ENCODE assay signal across 8 mouse cellular contexts in the genomic region with DNA sequence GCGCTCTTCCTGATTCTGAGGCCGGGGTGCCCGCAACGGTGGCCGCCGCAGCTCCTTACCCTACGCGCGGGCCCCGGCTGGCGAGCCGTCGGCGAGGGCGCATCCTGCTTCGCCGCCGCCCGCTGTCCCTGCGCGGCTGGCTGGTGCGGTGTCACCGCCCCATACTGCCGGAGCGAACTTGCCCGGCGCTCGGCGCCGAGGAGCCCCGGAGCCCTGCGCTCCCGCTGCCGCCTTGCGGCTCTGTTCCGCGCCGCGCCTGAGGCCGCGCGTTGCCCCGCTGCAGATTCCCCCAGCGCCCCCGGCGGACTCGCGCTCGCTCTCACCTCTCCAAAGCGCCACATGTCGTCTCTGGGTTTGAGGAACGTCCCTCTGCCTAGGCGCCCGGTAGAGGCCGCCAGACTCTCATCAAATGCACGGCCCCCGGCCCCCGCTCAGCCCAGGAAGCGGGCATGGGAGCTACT. TPM values are rescaled to one million over a fixed set of nuclear protein-coding genes. Genes with fewer than 3 reads are reported as not detected.
DNase-seq lines count a peak whose midpoint lies in the region; ATAC-seq lines count a peak whose summit lies in the region.

A gene (minus strand): TSS at position 379 of the 461 bp plus-strand sequence.

- no peaks in the 10 kb centered on the region for H3K36me3 ChIP-seq in embryonic facial prominence, embryonic 12.5 days
- no peaks in the 10 kb centered on the region for H3K36me3 ChIP-seq in hindbrain, embryonic 13.5 days
- H3K36me3 ChIP-seq in limb, embryonic 12.5 days: no peaks in the 10 kb centered on the region

- peak within 1 kb of the TSS; percentile 47 for H3K4me3 ChIP-seq in embryonic facial prominence, embryonic 12.5 days
- peak within 1 kb of the TSS; percentile 63 for H3K4me3 ChIP-seq in hindbrain, embryonic 13.5 days
- H3K4me3 ChIP-seq in limb, embryonic 12.5 days (replicated peaks): peak within 1 kb of the TSS; percentile 46

- peak; percentile 68 for DNase-seq in layer of hippocampus, adult 11-12 months (ENCODE audit: low spot score)
- no peak for DNase-seq in layer of hippocampus, adult 9-10 months (ENCODE audit: low spot score)
- peak; percentile 83 to 84 for DNase-seq in right cerebral cortex, postnatal 10 days (ENCODE audit: low spot score in 2 of 2)
- DNase-seq in ovary, postnatal 10 days (ENCODE audit: low spot score): no peak

- H3K4me2 ChIP-seq in embryonic facial prominence, embryonic 12.5 days (replicated peaks): peak within 1 kb of the TSS; percentile 82
- peak within 1 kb of the TSS; percentile 87 for H3K4me2 ChIP-seq in hindbrain, embryonic 13.5 days
- peak within 1 kb of the TSS; percentile 75 for H3K4me2 ChIP-seq in limb, embryonic 12.5 days

- H3K27me3 ChIP-seq in embryonic facial prominence, embryonic 12.5 days: peaks cover 56% of the 10 kb centered on the region
- H3K27me3 ChIP-seq in hindbrain, embryonic 13.5 days: peaks cover 59% of the 10 kb centered on the region
- peaks cover 60% of the 10 kb centered on the region for H3K27me3 ChIP-seq in limb, embryonic 12.5 days

- ATAC-seq in embryonic facial prominence, embryonic 12.5 days (ENCODE audit: insufficient number of reproducible peaks, insufficient read depth, low FRiP score, low TSS enrichment): peak; percentile 80
- peak; percentile 88 for ATAC-seq in hindbrain, embryonic 13.5 days (ENCODE audit: low FRiP score)
- peak; percentile 73; the same call in 1 of the 2 replicates for ATAC-seq in limb, embryonic 12.5 days (ENCODE audit: insufficient number of reproducible peaks, insufficient read depth, low FRiP score, low TSS enrichment, low read depth)
- no peak for ATAC-seq in erythroblast, adult 5-6 weeks (replicated peaks; ENCODE audit: low FRiP score, poor library complexity, severe bottlenecking)

- H3K27ac ChIP-seq in embryonic facial prominence, embryonic 12.5 days: no peak within 1 kb of the TSS
- peak within 1 kb of the TSS; percentile 55 for H3K27ac ChIP-seq in hindbrain, embryonic 13.5 days
- H3K27ac ChIP-seq in limb, embryonic 12.5 days: no peak within 1 kb of the TSS

- WGBS in embryonic facial prominence, embryonic 12.5 days: under 1% methylated on average over 58 of the region's 59 CpGs
- under 1% methylated on average over 59 of the region's 59 CpGs for WGBS in hindbrain, embryonic 13.5 days
- WGBS in limb, embryonic 12.5 days: under 1% methylated on average over 59 of the region's 59 CpGs

- peaks cover 10% of the 10 kb centered on the region; the same call in 1 of the 2 replicates for H3K4me1 ChIP-seq in embryonic facial prominence, embryonic 12.5 days
- peaks cover 15% of the 10 kb centered on the region; the same call in 1 of the 2 replicates for H3K4me1 ChIP-seq in hindbrain, embryonic 13.5 days (replicated peaks)
- peaks cover 12% of the 10 kb centered on the region for H3K4me1 ChIP-seq in limb, embryonic 12.5 days (replicated peaks)

- 0 out of 2 replicates have a peak within 1 kb of the TSS, but pooled peaks have one; percentile 30 for H3K9ac ChIP-seq in embryonic facial prominence, embryonic 12.5 days
- peak within 1 kb of the TSS; percentile 79 for H3K9ac ChIP-seq in hindbrain, embryonic 13.5 days
- no peak within 1 kb of the TSS; the same call in 1 of the 2 replicates for H3K9ac ChIP-seq in limb, embryonic 12.5 days (replicated peaks)

- no peaks in the 10 kb centered on the region for H3K9me3 ChIP-seq in embryonic facial prominence, embryonic 12.5 days
- H3K9me3 ChIP-seq in hindbrain, embryonic 13.5 days: no peaks in the 10 kb centered on the region
- no peaks in the 10 kb centered on the region for H3K9me3 ChIP-seq in limb, embryonic 12.5 days

RNA-seq across cellular contexts. Expression of the gene that starts here (rescaled TPM):
- polyA plus RNA-seq in embryonic facial prominence, embryonic 12.5 days (2016; fragmentation: Nextera tagmentation; extraction: Ambion mirVana): 0.63 and 0.89 TPM in 2 replicates
- 13.6 and 13.8 TPM in 2 replicates for polyA plus RNA-seq in hindbrain, embryonic 13.5 days (2015; fragmentation: Nextera tagmentation; extraction: Ambion mirVana)
- 0.15 TPM in 2 replicates for polyA plus RNA-seq in limb, embryonic 12.5 days (2016; fragmentation: Nextera tagmentation; extraction: Ambion mirVana)
- total RNA-seq in erythroblast, adult 5-6 weeks (2015; ENCODE audit: low replicate concordance): not detected in 2 replicates
- total RNA-seq in erythroblast, adult 5-6 weeks (2017; ENCODE audit: low replicate concordance): not detected in 2 replicates

Comparison
In these comparisons a context has a peak if more than half of its experiments do, and no peak if none do; other contexts are left out.
1. DNase-seq: peak in layer of hippocampus, adult 11-12 months (single experiment) and right cerebral cortex, postnatal 10 days (2 of 2); none in layer of hippocampus, adult 9-10 months (single experiment) and ovary, postnatal 10 days (single experiment).
2. Peak in ATAC-seq, H3K4me3 ChIP-seq, H3K9ac ChIP-seq and H3K4me2 ChIP-seq in embryonic facial prominence, embryonic 12.5 days; RNA of the gene not detected or under 1 TPM.
3. Peak in ATAC-seq, H3K4me3 ChIP-seq and H3K4me2 ChIP-seq in limb, embryonic 12.5 days; RNA of the gene not detected or under 1 TPM.
4. Peak in every context shown above with its lines, with median percentiles within 50 percentile points of each other: H3K4me2 ChIP-seq and H3K4me3 ChIP-seq.